Mouse (Mus musculus) cortical plate, adult 2 months (tissue): Measurements from ENCODE around the gene 6030445D17Rik. TPM values are rescaled to one million over a fixed set of nuclear protein-coding genes. Genes with fewer than 3 reads are reported as not detected.

ENCODE experiments used
- H3K27ac ChIP-seq: fragments of 200-500 bp; 2 replicates; pipeline ENCODE4 v1.5.1; 2012; ENCODE audit warnings: low read length, control low read depth, inconsistent platforms; ENCODE audit not compliant: insufficient read depth
- H3K4me1 ChIP-seq: fragments of 200-500 bp; 2 replicates; pipeline ENCODE4 v1.6.1; 2011; ENCODE audit warnings: low read length; ENCODE audit not compliant: control insufficient read depth, insufficient read depth
- H3K4me3 ChIP-seq: fragments of 200-500 bp; 2 replicates; pipeline ENCODE4 v1.5.1; 2011; ENCODE audit warnings: mild to moderate bottlenecking, low read length, control low read depth; ENCODE audit not compliant: insufficient read depth
- CTCF ChIP-seq: fragments of 200-500 bp; IDR thresholded peaks from 2 replicates; pipeline ENCODE4 v1.5.1; 2011; ENCODE audit warnings: mild to moderate bottlenecking, control low read depth, low read length; ENCODE audit not compliant: insufficient read depth; ENCODE audit errors: extremely low read depth
- polyA plus RNA-seq: library from polyadenylated mRNA; depleted of rRNA; stranded (reverse); fragments of >200 nt; gene quantifications from 2 replicates; pipeline ENCODE4 v1.2.3, GENCODE M21; 2012; rRNA removed

Gene 6030445D17Rik
- polyA plus RNA-seq, 1 experiment = 0.35 TPM

GRCm38 (mm10) chr4:136512905-136513304 lies 50.9 kb downstream of the 6030445D17Rik start:
- Histone ChIP-seq H3K27ac (no peak overlapping the region), H3K4me1 (peaks cover 1% of the 10 kb centered on the region; the same call in 1 of the 2 replicates), H3K4me3 (no peak overlapping the region)
- TF ChIP-seq CTCF = no peak

Other genes starting within 250 kb of the 6030445D17Rik start
- 0.53 and 0.92 TPM in 2 replicates for gene Tcea3, start 214.5 kb upstream of the 6030445D17Rik start, polyA plus RNA-seq
- 61.6 and 72.2 TPM in 2 replicates for gene Zfp46, start 177.6 kb upstream of the 6030445D17Rik start, polyA plus RNA-seq
- gene Hnrnpr, start 151.3 kb upstream of the 6030445D17Rik start, polyA plus RNA-seq = 59.9 and 60.2 TPM in 2 replicates
- 0.19 and 0.81 TPM in 2 replicates for gene Htr1d, start 38.7 kb upstream of the 6030445D17Rik start, polyA plus RNA-seq
- 29.5 and 29.6 TPM in 2 replicates for gene Luzp1, start 7.5 kb downstream of the 6030445D17Rik start, polyA plus RNA-seq
- 67.1 and 68.3 TPM in 2 replicates for gene Kdm1a, start 140.5 kb downstream of the 6030445D17Rik start, polyA plus RNA-seq
- gene Tex46, start 148.2 kb downstream of the 6030445D17Rik start, polyA plus RNA-seq = not detected in 2 replicates
- gene Lactbl1, start 160.4 kb downstream of the 6030445D17Rik start, polyA plus RNA-seq = 0.10 and 0.11 TPM in 2 replicates